Mouse (Mus musculus) liver, embryonic 16.5 days (tissue): ENCODE measurements around the gene Maff. TPM values are rescaled to one million over a fixed set of nuclear protein-coding genes. Genes with fewer than 3 reads are reported as not detected.
A peak's percentile ranks its signal among the peaks of the same experiment; 100 is the strongest.

ENCODE experiments used
- ATAC-seq: fragments of 200-750 bp; cut with Nextera tagmentation; 2 replicates; pipeline ENCODE4 v1.8.0; 2017; ENCODE audit warnings: low read depth, mild to moderate bottlenecking, moderate number of reproducible peaks, moderate library complexity
- H3K27ac ChIP-seq: fragments of 300-500 bp; sonication (generic); 2 replicates; pipeline ENCODE4 v1.5.1; 2014; ENCODE audit warnings: mild to moderate bottlenecking, low read length
- H3K27me3 ChIP-seq: fragments of 300-500 bp; sonication (generic); 2 replicates; pipeline ENCODE4 v1.6.1; 2014; ENCODE audit warnings: low read depth, low read length, mixed read lengths; ENCODE audit not compliant: control insufficient read depth, insufficient read depth
- H3K36me3 ChIP-seq: fragments of 300-500 bp; sonication (generic); 2 replicates; pipeline ENCODE4 v1.6.1; 2014; ENCODE audit warnings: mild to moderate bottlenecking; ENCODE audit not compliant: control insufficient read depth, insufficient read depth
- H3K4me1 ChIP-seq: fragments of 300-500 bp; sonication (generic); 2 replicates; pipeline ENCODE4 v1.6.1; 2014; ENCODE audit warnings: low read depth, low read length, mixed read lengths; ENCODE audit not compliant: control insufficient read depth
- H3K4me2 ChIP-seq: fragments of 300-500 bp; sonication (generic); 2 replicates; pipeline ENCODE4 v1.6.1; 2014; ENCODE audit warnings: low read depth, low read length, mixed read lengths
- H3K4me3 ChIP-seq: fragments of 300-500 bp; sonication (generic); 2 replicates; pipeline ENCODE4 v1.5.1; 2014; ENCODE audit warnings: low read depth, mild to moderate bottlenecking, low read length
- H3K9ac ChIP-seq: fragments of 300-500 bp; sonication (generic); 2 replicates; pipeline ENCODE4 v1.6.1; 2014; ENCODE audit warnings: low read depth, low read length
- H3K9me3 ChIP-seq: fragments of 300-500 bp; sonication (generic); replicated peaks from 2 replicates; pipeline ENCODE4 v1.6.1; 2016; ENCODE audit warnings: low read length; ENCODE audit not compliant: control insufficient read depth
- WGBS: fragments of 180-500 bp; shearing (Covaris S2); extraction: QIAGEN DNeasy Blood & Tissue Kit; methylation state at CpG from one replicate; pipeline ENCODE4 v1.1.7; 2014; ENCODE audit not compliant: insufficient replicate concordance; 5-methylcytosine and 5-hydroxymethylcytosine counted together
- polyA plus RNA-seq: library from polyadenylated mRNA; unstranded; fragments of >200 nt; fragmentation: Nextera tagmentation; extraction: Ambion mirVana; gene quantifications from 2 replicates; pipeline ENCODE4 v1.2.1, GENCODE M21; 2015

The Maff gene
- polyA plus RNA-seq, 1 experiment from 2014 or later, result 3.3 TPM

DNA sequence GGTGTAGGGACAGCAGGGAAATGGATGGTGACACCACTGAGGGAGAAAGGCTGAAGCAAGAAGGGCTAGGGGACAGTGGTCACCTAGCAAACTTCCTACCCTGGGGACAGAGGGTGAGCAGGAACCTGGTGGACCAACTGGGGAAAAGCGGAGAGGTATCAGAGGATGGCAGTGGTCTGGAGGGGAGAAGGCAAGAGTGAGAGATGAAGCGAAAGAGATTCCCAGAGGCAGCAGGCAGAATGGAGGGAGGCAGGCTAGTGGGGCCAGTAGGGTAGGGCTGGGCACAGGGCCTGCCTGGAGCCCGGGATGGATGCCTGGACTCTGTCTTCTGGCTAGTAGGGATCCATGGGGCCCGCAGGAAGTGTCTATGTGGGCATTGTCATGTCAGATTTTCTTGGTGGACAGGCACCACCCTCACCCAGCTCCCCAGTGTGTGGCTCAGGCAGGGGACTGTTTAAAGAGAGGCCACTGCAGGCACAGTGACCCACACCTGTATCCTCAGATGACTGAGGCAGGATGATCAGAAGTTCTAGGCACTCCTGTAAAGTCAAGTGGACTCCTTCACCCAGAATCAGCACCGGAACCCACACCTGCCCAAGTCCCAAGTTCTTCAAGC lies 7.4 kb downstream of the Maff start:
- H3K4me3 ChIP-seq, result no peak overlapping the region
- H3K9me3 ChIP-seq, result no peaks in the 10 kb centered on the region
- peaks cover 7% of the 10 kb centered on the region; the same call in 1 of the 2 replicates for H3K27me3 ChIP-seq
- H3K27ac ChIP-seq, result no peak overlapping the region
- ATAC-seq, result no peak
- WGBS, result 78% methylated on average over 5 of the region's 5 CpGs
- no peak overlapping the region for H3K9ac ChIP-seq
- H3K36me3 ChIP-seq, result no peaks in the 10 kb centered on the region
- no peak overlapping the region for H3K4me2 ChIP-seq
- H3K4me1 ChIP-seq, result peaks cover 37% of the 10 kb centered on the region

DNA sequence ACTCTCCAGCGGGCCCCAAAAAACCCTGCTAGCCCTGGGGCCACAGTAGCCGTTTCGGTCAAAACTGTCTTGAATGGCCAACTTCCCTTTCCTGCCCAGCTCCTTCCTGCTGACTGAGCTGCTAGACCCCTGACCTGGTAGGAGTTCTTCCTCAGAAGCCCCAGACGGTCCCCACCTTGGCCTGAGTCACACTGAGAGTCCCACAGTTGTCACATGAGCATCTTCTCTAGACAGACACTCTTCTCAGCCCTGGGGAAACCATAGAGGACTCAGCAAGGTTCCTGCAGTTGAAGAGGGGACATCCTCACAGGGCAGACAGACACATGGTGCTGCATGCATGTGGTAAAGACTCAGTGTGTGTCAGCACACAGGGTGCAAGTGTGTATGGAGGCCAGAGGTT lies 8.2 kb downstream of the Maff start:
- no peaks in the 10 kb centered on the region for H3K9me3 ChIP-seq
- no peak overlapping the region for H3K4me2 ChIP-seq
- H3K4me3 ChIP-seq, result no peak overlapping the region
- no peak for ATAC-seq
- H3K27ac ChIP-seq, result no peak overlapping the region
- peaks cover 38% of the 10 kb centered on the region for H3K4me1 ChIP-seq
- H3K36me3 ChIP-seq, result no peaks in the 10 kb centered on the region
- no peak overlapping the region for H3K9ac ChIP-seq
- H3K27me3 ChIP-seq, result peaks cover 7% of the 10 kb centered on the region; the same call in 1 of the 2 replicates
- WGBS, result 24% methylated on average over 4 of the region's 4 CpGs

DNA sequence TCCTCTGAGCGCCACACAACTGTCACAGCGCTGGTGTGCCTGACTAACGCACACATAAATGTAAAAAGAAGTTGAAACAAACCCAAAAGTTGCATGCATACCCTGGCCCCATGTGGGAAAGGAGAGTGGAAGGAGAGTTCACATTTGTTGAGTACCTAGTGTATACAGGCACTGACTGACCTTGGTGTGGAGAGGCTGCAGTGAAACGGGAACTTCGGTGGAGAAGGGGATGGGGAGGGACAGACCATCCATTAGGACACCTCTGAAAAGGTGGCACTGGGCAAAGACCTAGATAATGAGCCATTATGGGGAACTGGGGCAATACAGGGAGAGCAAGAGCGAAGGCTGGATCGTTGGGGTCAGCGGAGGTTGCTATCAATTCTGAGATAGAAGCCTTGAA lies 10.1 kb downstream of the Maff start:
- Histone ChIP-seq H3K36me3 (no peaks in the 10 kb centered on the region), H3K4me3 (peak overlapping the region; percentile 49), H3K9me3 (no peaks in the 10 kb centered on the region), H3K27ac (no peak overlapping the region), H3K4me2 (peak overlapping the region; percentile 66), H3K4me1 (peaks cover 35% of the 10 kb centered on the region), H3K9ac (peak overlapping the region; percentile 50), H3K27me3 (peaks cover 7% of the 10 kb centered on the region; the same call in 1 of the 2 replicates)
- 62% methylated on average over 8 of the region's 8 CpGs for WGBS
- no peak for ATAC-seq

DNA sequence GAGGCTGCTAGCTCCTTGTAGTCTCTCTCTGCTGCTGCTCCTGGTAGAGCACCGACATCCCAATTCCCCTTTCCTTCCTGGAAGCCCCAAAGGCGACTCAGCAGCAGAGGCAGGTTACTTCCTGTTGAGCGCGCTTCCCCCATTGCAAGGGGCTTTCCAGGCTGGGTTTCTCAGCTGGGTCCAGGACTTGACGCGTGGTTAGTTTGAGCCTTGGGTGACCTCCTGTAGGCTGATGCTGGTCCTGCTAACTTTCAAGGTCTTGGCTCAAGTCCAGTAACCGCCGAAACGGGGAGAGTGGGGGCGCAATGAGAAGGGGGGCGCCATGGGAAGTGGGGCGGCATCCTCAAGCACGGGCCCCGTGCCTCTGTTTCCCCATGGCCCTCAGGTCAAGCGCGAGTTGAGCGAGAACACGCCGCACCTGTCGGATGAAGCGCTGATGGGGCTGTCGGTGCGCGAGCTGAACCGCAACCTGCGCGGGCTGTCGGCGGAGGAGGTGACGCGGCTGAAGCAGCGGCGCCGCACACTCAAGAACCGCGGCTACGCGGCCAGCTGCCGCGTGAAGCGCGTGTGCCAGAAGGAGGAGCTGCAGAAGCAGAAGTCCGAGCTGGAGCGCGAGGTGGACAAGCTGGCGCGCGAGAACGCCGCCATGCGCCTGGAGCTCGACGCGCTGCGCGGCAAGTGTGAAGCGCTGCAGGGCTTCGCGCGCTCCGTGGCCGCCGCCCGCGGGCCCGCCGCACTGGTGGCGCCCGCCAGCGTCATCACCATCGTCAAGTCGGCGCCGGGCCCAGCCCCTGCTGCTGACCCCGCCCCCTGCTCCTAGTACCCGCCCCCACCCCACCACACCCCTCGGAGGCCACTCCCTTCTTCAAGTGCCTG lies 10.9 kb downstream of the Maff start:
- peak overlapping the region; percentile 66 for H3K4me2 ChIP-seq
- H3K9me3 ChIP-seq, result no peaks in the 10 kb centered on the region
- peak overlapping the region; percentile 49 for H3K4me3 ChIP-seq
- H3K9ac ChIP-seq, result peak overlapping the region; percentile 50
- H3K36me3 ChIP-seq, result no peaks in the 10 kb centered on the region
- peaks cover 28% of the 10 kb centered on the region for H3K4me1 ChIP-seq
- H3K27ac ChIP-seq, result no peak overlapping the region
- peak; percentile 83 for ATAC-seq
- H3K27me3 ChIP-seq, result peaks cover 7% of the 10 kb centered on the region; the same call in 1 of the 2 replicates
- WGBS, result under 1% methylated on average over 60 of the region's 77 CpGs

DNA sequence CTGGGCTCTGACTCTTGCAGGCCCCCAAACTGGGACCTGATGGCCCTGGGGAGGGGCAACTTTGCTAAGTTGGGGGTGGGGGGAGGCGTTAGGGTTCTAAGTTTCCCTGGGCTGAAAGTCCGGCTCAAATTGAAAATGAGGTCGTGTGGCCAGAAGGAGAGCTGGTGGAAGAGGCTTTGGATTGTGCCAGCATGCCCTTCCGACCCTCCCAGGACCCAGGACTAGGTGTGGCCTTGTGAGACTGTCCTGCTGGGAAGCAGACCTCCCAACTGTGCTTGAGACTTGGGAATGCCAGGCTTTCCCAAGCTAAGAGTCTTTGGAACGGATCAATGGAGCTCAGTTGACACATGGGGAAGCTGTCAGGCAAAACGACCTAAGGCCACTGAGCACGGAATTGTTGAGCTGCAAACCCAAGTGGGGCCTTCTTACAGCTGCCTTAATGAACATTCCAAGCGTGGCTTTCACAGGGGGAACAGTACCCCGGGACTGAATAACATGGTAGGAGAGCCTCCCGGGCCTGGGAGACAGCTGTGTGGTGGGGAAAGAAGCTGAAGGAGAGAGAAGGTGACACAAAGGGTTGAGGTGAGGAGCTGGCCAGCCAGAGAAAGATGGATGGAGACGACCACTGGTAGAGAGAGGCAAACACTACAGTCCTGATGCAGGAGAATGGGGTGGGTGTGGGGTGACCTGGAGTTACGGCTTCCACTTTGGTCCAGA lies 11.7 kb downstream of the Maff start:
- Histone ChIP-seq H3K9me3 (no peaks in the 10 kb centered on the region), H3K4me2 (peak overlapping the region; percentile 66), H3K9ac (no peak overlapping the region), H3K27me3 (peaks cover 7% of the 10 kb centered on the region; the same call in 1 of the 2 replicates), H3K36me3 (no peaks in the 10 kb centered on the region), H3K4me3 (no peak overlapping the region), H3K4me1 (peaks cover 25% of the 10 kb centered on the region), H3K27ac (no peak overlapping the region)
- ATAC-seq, result no peak; the same call in 1 of the 2 replicates
- 51% methylated on average over 12 of the region's 12 CpGs for WGBS

DNA sequence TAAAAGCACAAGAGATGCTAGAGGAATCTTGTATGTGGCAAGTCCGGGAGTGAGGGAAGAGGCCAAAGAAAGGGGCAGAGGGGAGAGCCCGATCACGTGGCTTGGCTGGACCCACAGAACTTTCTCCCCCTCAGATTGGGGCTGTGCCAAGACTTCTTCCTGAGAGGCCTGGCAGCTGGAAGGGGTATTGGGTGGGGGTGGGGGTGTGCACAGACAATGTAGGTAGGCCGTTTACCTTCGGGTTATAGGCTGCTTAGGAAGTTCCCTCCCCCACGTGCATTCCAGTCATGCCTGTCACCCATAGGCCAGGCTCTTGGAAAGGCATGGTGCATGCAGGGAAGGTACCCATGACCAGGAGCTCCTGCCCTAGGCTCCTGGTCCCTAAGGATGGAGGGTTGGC lies 13.5 kb downstream of the Maff start:
- H3K4me2 ChIP-seq, result no peak overlapping the region
- H3K9ac ChIP-seq, result no peak overlapping the region
- 32% methylated on average over 6 of the region's 6 CpGs for WGBS
- no peak overlapping the region for H3K4me3 ChIP-seq
- peak; percentile 27; the same call in 1 of the 2 replicates for ATAC-seq
- peaks cover 25% of the 10 kb centered on the region for H3K4me1 ChIP-seq
- peaks cover 7% of the 10 kb centered on the region; the same call in 1 of the 2 replicates for H3K27me3 ChIP-seq
- H3K36me3 ChIP-seq, result no peaks in the 10 kb centered on the region
- no peaks in the 10 kb centered on the region for H3K9me3 ChIP-seq
- peak overlapping the region; percentile 19; the same call in 1 of the 2 replicates for H3K27ac ChIP-seq

DNA sequence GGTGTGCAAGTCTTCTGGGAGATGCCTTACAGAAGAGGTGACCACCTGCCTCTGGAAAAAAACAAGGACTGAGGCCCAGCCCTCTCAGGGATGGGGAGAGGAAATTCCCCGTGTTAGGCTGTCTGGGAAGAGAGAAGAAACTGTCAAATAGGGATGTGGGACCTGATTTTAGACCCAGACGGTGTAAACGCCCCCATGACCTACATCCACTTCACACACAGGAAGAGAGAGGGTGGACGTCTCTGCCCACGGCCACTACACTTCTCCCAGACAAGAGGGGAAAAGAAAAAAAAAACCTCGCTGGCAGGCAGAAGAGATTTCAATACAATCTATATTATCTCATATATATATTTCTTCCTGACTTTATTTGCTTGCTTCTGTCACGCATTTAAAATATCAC lies 13.9 kb downstream of the Maff start:
- Histone ChIP-seq H3K4me1 (peaks cover 25% of the 10 kb centered on the region), H3K4me2 (no peak overlapping the region), H3K4me3 (no peak overlapping the region), H3K36me3 (no peaks in the 10 kb centered on the region), H3K27me3 (peaks cover 7% of the 10 kb centered on the region; the same call in 1 of the 2 replicates), H3K9me3 (no peaks in the 10 kb centered on the region), H3K27ac (no peak overlapping the region), H3K9ac (no peak overlapping the region)
- whole genome bisulfite sequencing, result 28% methylated on average over 7 of the region's 7 CpGs
- no peak for ATAC-seq

DNA sequence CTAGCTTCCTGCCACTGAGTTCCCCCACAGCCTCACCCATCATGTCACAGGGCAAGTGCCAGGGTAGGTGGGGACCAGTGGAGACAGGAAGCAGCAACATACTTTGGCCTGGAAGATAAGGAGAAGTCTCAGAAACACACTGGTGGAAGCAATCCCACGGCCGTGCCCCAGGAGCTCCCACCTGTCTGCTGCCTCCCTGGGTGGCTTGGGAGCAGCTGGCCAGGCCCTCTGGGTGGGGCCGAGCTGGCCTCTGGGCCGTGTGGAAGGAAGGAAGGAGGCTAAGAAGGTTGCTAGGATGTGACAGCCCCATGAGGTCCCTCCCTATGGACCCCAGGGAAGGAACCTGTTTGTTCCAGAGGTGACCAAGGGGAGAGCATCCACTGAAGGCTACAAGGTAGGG lies 14.6 kb downstream of the Maff start:
- Histone ChIP-seq H3K9ac (no peak overlapping the region), H3K9me3 (no peaks in the 10 kb centered on the region), H3K27ac (no peak overlapping the region), H3K4me2 (no peak overlapping the region), H3K4me3 (no peak overlapping the region), H3K36me3 (no peaks in the 10 kb centered on the region), H3K4me1 (peaks cover 25% of the 10 kb centered on the region), H3K27me3 (peaks cover 7% of the 10 kb centered on the region; the same call in 1 of the 2 replicates)
- 13% methylated on average over 4 of the region's 4 CpGs for WGBS
- ATAC-seq, result no peak
